Mouse (Mus musculus) heart, adult 2 months (tissue): ENCODE measurements at regions not wholly inside any gene's neighbourhood (a gene's known extent, or its start where the extent isn't known, plus 50 kb on each side); places are given as distances from the start of the nearest gene placed in this dataset.

ENCODE experiments used
- DNase-seq, 2 experiments: peaks; one replicate each; pipeline ENCODE4 v3.0.0; 2021
- H3K27ac ChIP-seq: fragments of 200-600 bp; 2 replicates; pipeline ENCODE4 v1.8.1; 2022
- H3K27me3 ChIP-seq: fragments of 200-500 bp; 2 replicates; pipeline ENCODE4 v1.6.1; 2012; ENCODE audit warnings: mild to moderate bottlenecking, low read length, inconsistent platforms, mixed read lengths; ENCODE audit not compliant: control insufficient read depth, insufficient read depth
- H3K36me3 ChIP-seq: fragments of 200-500 bp; 2 replicates; pipeline ENCODE4 v1.6.1; 2012; ENCODE audit warnings: low read length, inconsistent platforms; ENCODE audit not compliant: control insufficient read depth, insufficient read depth
- H3K4me1 ChIP-seq: fragments of 200-500 bp; 2 replicates; pipeline ENCODE4 v1.6.1; 2011; ENCODE audit warnings: low read length; ENCODE audit not compliant: control insufficient read depth, insufficient read depth
- H3K4me3 ChIP-seq: fragments of 200-600 bp; 2 replicates; pipeline ENCODE4 v1.8.1; 2022
- H3K79me2 ChIP-seq: fragments of 200-500 bp; replicated peaks from 2 replicates; pipeline ENCODE4 v1.6.1; 2012; ENCODE audit warnings: mild to moderate bottlenecking, inconsistent platforms, low read length, moderate library complexity, mixed read lengths; ENCODE audit not compliant: control insufficient read depth, insufficient read depth
- H3K9ac ChIP-seq: fragments of 200-500 bp; 2 replicates; pipeline ENCODE4 v1.6.1; 2012; ENCODE audit warnings: low read depth, mild to moderate bottlenecking, control low read depth, inconsistent platforms, low read length, mixed read lengths
- CTCF ChIP-seq: fragments of 200-600 bp; IDR thresholded peaks from 2 replicates; pipeline ENCODE4 v1.8.1; 2022; ENCODE audit warnings: antibody characterized with exemption, mild to moderate bottlenecking, moderate library complexity
- EP300 ChIP-seq: fragments of 200-500 bp; IDR thresholded peaks from 2 replicates; pipeline ENCODE4 v1.6.1; 2011; ENCODE audit warnings: low read depth, low read length, control low read depth; ENCODE audit not compliant: insufficient read depth
- POLR2A ChIP-seq: fragments of 200-500 bp; IDR thresholded peaks from 2 replicates; pipeline ENCODE4 v1.6.1; 2011; ENCODE audit warnings: mild to moderate bottlenecking, low read depth, low read length, control low read depth; ENCODE audit not compliant: insufficient read depth
- WGBS: fragments of 180-500 bp; shearing (Covaris S2); methylation state at CpG from one replicate; pipeline ENCODE4 v1.1.7; 2018; 5-methylcytosine and 5-hydroxymethylcytosine counted together
- intact Hi-C: fragments of 180-260 bp; cut with DNase I; formaldehyde crosslinking; loops from one replicate; pipeline ENCODE4 v1.15.1; 2025

GRCm38 (mm10) chr4:89050551-89051199 is 86.2 kb upstream of the Mtap start:
- DNase-seq: no peak
- no peak overlapping the region for H3K27ac ChIP-seq
- H3K79me2 ChIP-seq: no peaks in the 10 kb centered on the region
- no peaks in the 10 kb centered on the region for H3K36me3 ChIP-seq
- H3K27me3 ChIP-seq: no peaks in the 10 kb centered on the region
- 83% methylated on average over 4 of the region's 4 CpGs for WGBS
- no peak overlapping the region for H3K4me3 ChIP-seq
- H3K4me1 ChIP-seq: no peaks in the 10 kb centered on the region
- no peak for TF ChIP-seq EP300
- no peak for TF ChIP-seq CTCF
- no peak for TF ChIP-seq POLR2A
- intact Hi-C loops: loop anchor here (5.0 kb wide), 1 partner anchor 72 kb away; no protein-coding TSS in a partner anchor
- no peak overlapping the region for H3K9ac ChIP-seq

- Histone ChIP-seq H3K27ac (no peak overlapping the region), H3K9ac (no peak overlapping the region), H3K36me3 (no peaks in the 10 kb centered on the region), H3K4me3 (no peak overlapping the region), H3K79me2 (no peaks in the 10 kb centered on the region), H3K4me1 (no peaks in the 10 kb centered on the region), H3K27me3 (no peaks in the 10 kb centered on the region)
- WGBS: 68% methylated on average over 7 of the region's 7 CpGs
- no peak for DNase-seq
- TF ChIP-seq POLR2A (no peak), EP300 (no peak), CTCF (no peak)
- intact Hi-C loops: loop anchor here (5.0 kb wide), 1 partner anchor 72 kb away; no protein-coding TSS in a partner anchor
Measured at GRCm38 (mm10) chr4:89049592-89050440, 87.1 kb upstream of the Mtap start.

- intact Hi-C loops: loop anchor here (5.0 kb wide), 1 partner anchor 92 kb away; no protein-coding TSS in a partner anchor
- TF ChIP-seq POLR2A (no peak), EP300 (no peak), CTCF (no peak)
- H3K9ac ChIP-seq: no peak overlapping the region
Measured at GRCm38 (mm10) chr4:89044516-89044915, 92.4 kb upstream of the Mtap start.

GRCm38 (mm10) chr4:89043982-89044381 is 92.9 kb upstream of the Mtap start:
- 16% methylated on average over 1 of the region's 1 CpGs for WGBS
- Histone ChIP-seq H3K4me1 (no peaks in the 10 kb centered on the region; the same call in 1 of the 2 replicates), H3K27ac (no peak overlapping the region), H3K36me3 (no peaks in the 10 kb centered on the region), H3K79me2 (no peaks in the 10 kb centered on the region), H3K4me3 (no peak overlapping the region), H3K27me3 (no peaks in the 10 kb centered on the region), H3K9ac (no peak overlapping the region)
- TF ChIP-seq CTCF (no peak), POLR2A (no peak), EP300 (no peak)
- intact Hi-C loops: loop anchor here (5.0 kb wide), 1 partner anchor 92 kb away; no protein-coding TSS in a partner anchor
- no peak for DNase-seq

More at GRCm38 (mm10) chr4:89044516-89044915, 92.4 kb upstream of the Mtap start:
- Histone ChIP-seq H3K27ac (no peak overlapping the region), H3K4me1 (no peaks in the 10 kb centered on the region; the same call in 1 of the 2 replicates), H3K36me3 (no peaks in the 10 kb centered on the region), H3K4me3 (no peak overlapping the region), H3K27me3 (no peaks in the 10 kb centered on the region), H3K79me2 (no peaks in the 10 kb centered on the region)
- DNase-seq: no peak

GRCm38 (mm10) chr4:89040856-89041255 is 96.1 kb upstream of the Mtap start:
- intact Hi-C loops: loop anchor here (2.0 to 5.0 kb wide), 2 partner anchors 66 to 89 kb away; no protein-coding TSS in a partner anchor
- H3K36me3 ChIP-seq: no peaks in the 10 kb centered on the region
- peak; percentile 53 to 72 for DNase-seq
- 14% methylated on average over 5 of the region's 5 CpGs for WGBS
- no peaks in the 10 kb centered on the region for H3K79me2 ChIP-seq
- no peak overlapping the region for H3K4me3 ChIP-seq
- no peaks in the 10 kb centered on the region for H3K27me3 ChIP-seq
- peak overlapping the region; percentile 68 for H3K27ac ChIP-seq
- no peak for TF ChIP-seq CTCF
- peak; percentile 62; the same call in 1 of the 2 replicates for TF ChIP-seq EP300
- TF ChIP-seq POLR2A: no peak
- no peaks in the 10 kb centered on the region; the same call in 1 of the 2 replicates for H3K4me1 ChIP-seq
- no peak overlapping the region for H3K9ac ChIP-seq

- Histone ChIP-seq H3K36me3 (no peaks in the 10 kb centered on the region), H3K9ac (no peak overlapping the region), H3K27me3 (no peaks in the 10 kb centered on the region), H3K4me1 (no peaks in the 10 kb centered on the region; the same call in 1 of the 2 replicates), H3K4me3 (no peak overlapping the region), H3K79me2 (no peaks in the 10 kb centered on the region), H3K27ac (no peak overlapping the region)
- intact Hi-C loops: no loop called here
- TF ChIP-seq CTCF (no peak), EP300 (no peak), POLR2A (no peak)
- 32% methylated on average over 5 of the region's 5 CpGs for WGBS
- DNase-seq: no peak
Measured at GRCm38 (mm10) chr4:89038906-89039305, 98.0 kb upstream of the Mtap start.
